Mouse (Mus musculus): Measurements from ENCODE around the gene Psmd12. TPM values are rescaled to one million over a fixed set of nuclear protein-coding genes. Genes with fewer than 3 reads are reported as not detected.
A peak's percentile ranks its signal among the peaks of the same experiment; 100 is the strongest.

Psmd12 gene
- polyA plus RNA-seq, 1 experiment from 2014 or later, result 151 TPM

- TF ChIP-seq CTCF (IDR thresholded peaks at IDR 0.05; ENCODE audit: low read depth), result no peak
- H3K4me1 ChIP-seq (replicated peaks; ENCODE audit: insufficient read depth, low read length), result peaks cover 26% of the 10 kb centered on the region
- H3K36me3 ChIP-seq (ENCODE audit: insufficient read depth, low read length), result no peaks in the 10 kb centered on the region
- 50% methylated on average over 6 of the region's 6 CpGs for WGBS
- DNase-seq (ENCODE audit: low spot score), result peak; percentile 68
- no peak overlapping the region for H3K9ac ChIP-seq (ENCODE audit: low read depth, low read length)
- no peak overlapping the region for H3K27ac ChIP-seq
- no peak overlapping the region for H3K4me2 ChIP-seq (ENCODE audit: low read length)
- H3K4me3 ChIP-seq (replicated peaks; ENCODE audit: low read depth, low read length), result no peak overlapping the region
- no peak for ATAC-seq (replicated peaks; ENCODE audit: low FRiP score, low read depth)
- H3K9me3 ChIP-seq (replicated peaks; ENCODE audit: low read length), result no peaks in the 10 kb centered on the region
- H3K27me3 ChIP-seq (ENCODE audit: insufficient read depth, low read length), result no peaks in the 10 kb centered on the region
These were observed 29.2 kb upstream of the Psmd12 start for GRCm38 (mm10) chr11:107450097-107450496.

GRCm38 (mm10) chr11:107451106-107451505, 28.2 kb upstream of the Psmd12 start:
- peak; percentile 76 for ATAC-seq (replicated peaks; ENCODE audit: low FRiP score, low read depth)
- 42% methylated on average over 10 of the region's 10 CpGs for WGBS
- 0 out of 2 replicates have a peak, but pooled peaks have one; percentile 6 for TF ChIP-seq CTCF (IDR thresholded peaks at IDR 0.05; ENCODE audit: low read depth)
- peak; percentile 51 for DNase-seq (ENCODE audit: low spot score)
- H3K36me3 ChIP-seq (ENCODE audit: insufficient read depth, low read length), result no peaks in the 10 kb centered on the region
- no peak overlapping the region for H3K4me2 ChIP-seq (ENCODE audit: low read length)
- H3K27me3 ChIP-seq (ENCODE audit: insufficient read depth, low read length), result no peaks in the 10 kb centered on the region
- no peaks in the 10 kb centered on the region for H3K9me3 ChIP-seq (replicated peaks; ENCODE audit: low read length)
- H3K27ac ChIP-seq, result peak overlapping the region; percentile 67; the same call in 1 of the 2 replicates
- no peak overlapping the region for H3K9ac ChIP-seq (ENCODE audit: low read depth, low read length)
- no peak overlapping the region for H3K4me3 ChIP-seq (replicated peaks; ENCODE audit: low read depth, low read length)
- peaks cover 26% of the 10 kb centered on the region for H3K4me1 ChIP-seq (replicated peaks; ENCODE audit: insufficient read depth, low read length)

DNA sequence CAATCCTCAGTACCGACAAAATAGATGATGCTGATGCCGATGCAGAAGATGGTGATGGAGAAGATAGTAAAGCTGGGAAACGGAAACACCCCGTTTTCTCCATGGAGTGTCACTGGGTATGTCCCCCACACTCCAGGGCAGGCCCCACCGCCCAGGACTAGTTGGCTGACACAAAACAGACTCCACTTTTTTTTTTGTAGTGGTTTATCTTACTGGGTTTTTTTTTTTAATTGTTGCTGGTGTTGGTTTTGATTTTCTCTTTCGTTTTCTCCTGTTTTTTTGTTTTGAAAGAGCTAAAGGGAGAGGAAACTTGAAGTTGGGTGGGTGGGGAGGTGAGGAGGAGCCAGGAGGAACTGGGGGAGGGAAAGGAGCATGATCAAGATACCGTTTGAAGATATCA, 27.2 kb upstream of the Psmd12 start:
- Histone ChIP-seq H3K27me3 (ENCODE audit: insufficient read depth, low read length) (no peaks in the 10 kb centered on the region), H3K9me3 (replicated peaks; ENCODE audit: low read length) (no peaks in the 10 kb centered on the region), H3K36me3 (ENCODE audit: insufficient read depth, low read length) (no peaks in the 10 kb centered on the region), H3K4me3 (replicated peaks; ENCODE audit: low read depth, low read length) (no peak overlapping the region), H3K4me1 (replicated peaks; ENCODE audit: insufficient read depth, low read length) (peaks cover 21% of the 10 kb centered on the region), H3K4me2 (ENCODE audit: low read length) (no peak overlapping the region), H3K9ac (ENCODE audit: low read depth, low read length) (no peak overlapping the region), H3K27ac (no peak overlapping the region)
- ATAC-seq (replicated peaks; ENCODE audit: low FRiP score, low read depth) (no peak), DNase-seq (ENCODE audit: low spot score) (no peak)
- TF ChIP-seq CTCF (IDR thresholded peaks at IDR 0.05; ENCODE audit: low read depth), result no peak
- WGBS, result 86% methylated on average over 7 of the region's 7 CpGs

- DNase-seq (ENCODE audit: low spot score) (no peak), ATAC-seq (replicated peaks; ENCODE audit: low FRiP score, low read depth) (peak; percentile 41; the same call in 1 of the 2 replicates)
- Histone ChIP-seq H3K9ac (ENCODE audit: low read depth, low read length) (no peak overlapping the region), H3K27ac (0 out of 2 replicates have a peak overlapping the region, but pooled peaks have one; percentile 25), H3K36me3 (ENCODE audit: insufficient read depth, low read length) (no peaks in the 10 kb centered on the region), H3K4me3 (replicated peaks; ENCODE audit: low read depth, low read length) (no peak overlapping the region), H3K27me3 (ENCODE audit: insufficient read depth, low read length) (no peaks in the 10 kb centered on the region), H3K4me2 (ENCODE audit: low read length) (peak overlapping the region; percentile 36; the same call in 1 of the 2 replicates), H3K4me1 (replicated peaks; ENCODE audit: insufficient read depth, low read length) (peaks cover 9% of the 10 kb centered on the region), H3K9me3 (replicated peaks; ENCODE audit: low read length) (no peaks in the 10 kb centered on the region)
- TF ChIP-seq CTCF (IDR thresholded peaks at IDR 0.05; ENCODE audit: low read depth), result no peak
- 31% methylated on average over 16 of the region's 19 CpGs for WGBS
These were observed 24.5 kb upstream of the Psmd12 start for GRCm38 (mm10) chr11:107454546-107455462.

DNA sequence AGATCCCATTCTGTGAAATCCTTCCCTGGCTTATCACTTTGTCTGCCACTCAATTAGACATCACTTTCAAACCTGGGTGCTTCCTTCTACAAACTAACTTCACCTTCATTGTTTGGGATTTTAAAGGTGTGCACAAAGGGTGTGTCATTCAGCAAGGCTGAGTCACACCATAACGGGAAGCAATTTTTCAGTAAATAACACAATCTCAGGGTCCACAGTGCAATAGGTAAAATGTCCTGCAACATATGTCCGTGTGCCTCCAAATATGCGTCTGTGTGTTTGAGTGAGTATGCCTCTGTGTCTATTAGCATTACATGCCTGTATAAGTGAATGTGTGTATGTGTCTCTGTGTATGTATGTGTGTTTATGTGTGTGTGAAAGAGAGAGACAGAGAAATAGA, 22.0 kb upstream of the Psmd12 start:
- no peak overlapping the region for H3K4me3 ChIP-seq (replicated peaks; ENCODE audit: low read depth, low read length)
- no peak for DNase-seq (ENCODE audit: low spot score)
- H3K9me3 ChIP-seq (replicated peaks; ENCODE audit: low read length), result no peaks in the 10 kb centered on the region
- no peak for TF ChIP-seq CTCF (IDR thresholded peaks at IDR 0.05; ENCODE audit: low read depth)
- no peak overlapping the region for H3K4me2 ChIP-seq (ENCODE audit: low read length)
- no peaks in the 10 kb centered on the region for H3K27me3 ChIP-seq (ENCODE audit: insufficient read depth, low read length)
- no peak overlapping the region for H3K27ac ChIP-seq
- no peaks in the 10 kb centered on the region; the same call in 1 of the 2 replicates for H3K4me1 ChIP-seq (replicated peaks; ENCODE audit: insufficient read depth, low read length)
- H3K9ac ChIP-seq (ENCODE audit: low read depth, low read length), result no peak overlapping the region
- no peak for ATAC-seq (replicated peaks; ENCODE audit: low FRiP score, low read depth)
- 84% methylated on average over 3 of the region's 3 CpGs for WGBS
- no peaks in the 10 kb centered on the region for H3K36me3 ChIP-seq (ENCODE audit: insufficient read depth, low read length)

DNA sequence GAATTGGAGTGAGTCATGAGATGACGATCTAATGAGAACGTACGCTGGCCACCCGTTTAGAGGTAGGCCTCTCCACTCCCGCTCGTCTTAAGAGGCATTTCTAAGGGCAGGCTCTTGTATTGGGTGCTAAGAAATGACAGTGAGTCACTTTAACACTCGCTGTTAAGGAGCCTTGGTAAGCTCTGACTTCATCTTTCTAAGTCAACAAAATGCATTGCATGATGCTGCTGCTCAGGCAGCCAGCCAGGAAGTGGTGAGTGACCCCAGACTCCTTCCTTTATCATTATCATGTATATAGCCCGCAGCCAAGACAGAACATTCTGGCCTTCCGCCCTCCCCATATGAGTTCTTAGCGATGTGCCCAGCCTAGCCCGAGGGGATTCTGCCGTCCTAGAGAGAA, 21.0 kb upstream of the Psmd12 start:
- Histone ChIP-seq H3K4me3 (replicated peaks; ENCODE audit: low read depth, low read length) (no peak overlapping the region), H3K27ac (no peak overlapping the region), H3K9ac (ENCODE audit: low read depth, low read length) (no peak overlapping the region), H3K36me3 (ENCODE audit: insufficient read depth, low read length) (no peaks in the 10 kb centered on the region), H3K9me3 (replicated peaks; ENCODE audit: low read length) (no peaks in the 10 kb centered on the region), H3K4me2 (ENCODE audit: low read length) (no peak overlapping the region), H3K27me3 (ENCODE audit: insufficient read depth, low read length) (no peaks in the 10 kb centered on the region), H3K4me1 (replicated peaks; ENCODE audit: insufficient read depth, low read length) (no peaks in the 10 kb centered on the region)
- ATAC-seq (replicated peaks; ENCODE audit: low FRiP score, low read depth) (no peak), DNase-seq (ENCODE audit: low spot score) (no peak)
- TF ChIP-seq CTCF (IDR thresholded peaks at IDR 0.05; ENCODE audit: low read depth), result no peak
- 73% methylated on average over 12 of the region's 12 CpGs for WGBS
